Mouse (Mus musculus) cortical plate, adult 2 months (tissue): ENCODE results near the gene Pappa.

ENCODE experiments used
- CTCF ChIP-seq: fragments of 200-500 bp; IDR thresholded peaks from 2 replicates; pipeline ENCODE4 v1.5.1; 2011; ENCODE audit warnings: mild to moderate bottlenecking, control low read depth, low read length; ENCODE audit not compliant: insufficient read depth; ENCODE audit errors: extremely low read depth
- POLR2A ChIP-seq: fragments of 200-500 bp; IDR thresholded peaks from 2 replicates; pipeline ENCODE4 v1.6.1; 2011; ENCODE audit warnings: mild to moderate bottlenecking, low read length, control low read depth; ENCODE audit not compliant: insufficient read depth; ENCODE audit errors: extremely low read depth

- no peak for TF ChIP-seq POLR2A
- TF ChIP-seq CTCF: no peak
Observed at GRCm38 (mm10) chr4:65125341-65126332, 1.7 kb downstream of the Pappa start.
